In genomic region chr13:97600136-97600535, GRCm38 (mm10) we compare ENCODE assay signal across 24 mouse cellular contexts.
A peak's percentile ranks its signal among the peaks of the same experiment; 100 is the strongest.
DNase-seq lines count a peak whose midpoint lies in the region; ATAC-seq and TF ChIP-seq lines count a peak whose summit lies in the region.
"Had no signal": no experiment of that assay in that cellular context is flagged by ENCODE, and none has a peak within 500 bp of the region (broad histone marks: within the 10 kb centered on the region; RNA-seq: fewer than 3 reads in every experiment).

No protein-coding gene starts in this region.

- H3K27me3 ChIP-seq in forebrain, embryonic 10.5 days (ENCODE audit: poor library complexity, severe bottlenecking), result 0 out of 2 replicates have a peak, but pooled peaks cover 4% of the 10 kb centered on the region
- H3K27me3 ChIP-seq in forebrain, embryonic 12.5 days, result no peaks in the 10 kb centered on the region
- no peaks in the 10 kb centered on the region for H3K27me3 ChIP-seq in kidney, embryonic 16.5 days (ENCODE audit: insufficient read depth, low read length)
- no peaks in the 10 kb centered on the region for H3K27me3 ChIP-seq in kidney, adult 2 months (replicated peaks; ENCODE audit: control insufficient read depth, insufficient read depth, low read length)
- H3K27me3 ChIP-seq: embryonic facial prominence, embryonic 13.5 days; heart, embryonic 15.5 days had no signal

- intact Hi-C loops in heart, postnatal 14 days (cut with DNase I), result no loop called here

- no peak for TF ChIP-seq CTCF in kidney, adult 2 months (conservative IDR thresholded peaks at IDR 0.05; ENCODE audit: insufficient read depth, insufficient read length, low read depth, low read length)

- H3K9ac ChIP-seq in forebrain, embryonic 12.5 days, result no peak overlapping the region
- no peak overlapping the region for H3K9ac ChIP-seq in kidney, embryonic 16.5 days (replicated peaks; ENCODE audit: low read length)
- H3K9ac ChIP-seq: embryonic facial prominence, embryonic 13.5 days; heart, embryonic 15.5 days had no signal

- no peak for DNase-seq in forebrain, embryonic 10.5 days (ENCODE audit: extremely low spot score, low spot score)
- DNase-seq in kidney, adult 2 months, result no peak
- DNase-seq in R1 (ENCODE audit: low read depth, low spot score), result peak; percentile 70
- no peak for DNase-seq in heart, adult 9 months (ENCODE audit: low spot score in 2 of 2)
- DNase-seq in heart, postnatal 14 days, result no peak
- DNase-seq: adrenal gland, adult 2 months; adrenal gland, postnatal 25 days; B cell, adult 2 months; cerebellum, adult 18-20 months; cerebellum, adult 9-11 months; cerebellum, postnatal 36 days; gastrocnemius, adult 2 months; gastrocnemius, postnatal 36 days; heart, adult 18-20 months had no signal

- 0 out of 2 replicates have a peak overlapping the region, but pooled peaks have one; percentile 25 for H3K27ac ChIP-seq in forebrain, embryonic 10.5 days
- no peak overlapping the region for H3K27ac ChIP-seq in forebrain, embryonic 12.5 days
- H3K27ac ChIP-seq in kidney, embryonic 16.5 days (ENCODE audit: low read length), result peak overlapping the region; percentile 23
- no peak overlapping the region for H3K27ac ChIP-seq in kidney, adult 2 months (ENCODE audit: insufficient read depth, low read depth, low read length)
- H3K27ac ChIP-seq: embryonic facial prominence, embryonic 13.5 days; gastrocnemius, adult 2 months; heart, embryonic 15.5 days had no signal

- no peak for TF ChIP-seq POLR2A in kidney, adult 2 months (IDR thresholded peaks at IDR 0.05; ENCODE audit: low read depth, low read length)

- 0 out of 2 replicates have a peak, but pooled peaks cover 6% of the 10 kb centered on the region for H3K9me3 ChIP-seq in forebrain, embryonic 10.5 days
- no peaks in the 10 kb centered on the region for H3K9me3 ChIP-seq in forebrain, embryonic 12.5 days
- H3K9me3 ChIP-seq in kidney, embryonic 16.5 days (ENCODE audit: low read length), result no peaks in the 10 kb centered on the region
- H3K9me3 ChIP-seq: heart, embryonic 15.5 days had no signal

- WGBS in forebrain, embryonic 10.5 days, result 70% methylated on average over 7 of the region's 7 CpGs
- 65% methylated on average over 7 of the region's 7 CpGs for WGBS in forebrain, embryonic 12.5 days
- WGBS in kidney, embryonic 16.5 days, result 65% methylated on average over 7 of the region's 7 CpGs
- WGBS in kidney, adult 2 months, result 86% methylated on average over 7 of the region's 7 CpGs

- no peaks in the 10 kb centered on the region for H3K36me3 ChIP-seq in forebrain, embryonic 10.5 days (replicated peaks)
- H3K36me3 ChIP-seq in forebrain, embryonic 12.5 days (replicated peaks), result no peaks in the 10 kb centered on the region
- H3K36me3 ChIP-seq in kidney, embryonic 16.5 days (ENCODE audit: insufficient read depth, low read length), result no peaks in the 10 kb centered on the region
- H3K36me3 ChIP-seq in kidney, adult 2 months (ENCODE audit: control insufficient read depth, insufficient read depth, low read length), result no peaks in the 10 kb centered on the region
- H3K36me3 ChIP-seq: embryonic facial prominence, embryonic 13.5 days; G1E; heart, embryonic 15.5 days had no signal

- H3K4me3 ChIP-seq in forebrain, embryonic 10.5 days, result no peak overlapping the region
- H3K4me3 ChIP-seq in forebrain, embryonic 12.5 days (replicated peaks), result no peak overlapping the region
- no peak overlapping the region for H3K4me3 ChIP-seq in kidney, embryonic 16.5 days (ENCODE audit: low read length)
- H3K4me3 ChIP-seq in kidney, adult 2 months (ENCODE audit: insufficient read depth, low read depth, low read length), result no peak overlapping the region
- H3K4me3 ChIP-seq: embryonic facial prominence, embryonic 13.5 days; gastrocnemius, adult 2 months; heart, embryonic 15.5 days had no signal

- ATAC-seq in forebrain, embryonic 12.5 days (ENCODE audit: low FRiP score), result no peak
- no peak for ATAC-seq in kidney, embryonic 16.5 days (ENCODE audit: low FRiP score, low TSS enrichment)
- ATAC-seq: CD4-positive, CD25-positive, alpha-beta regulatory T cell, adult 4 months; forebrain, embryonic 14.5 days; hindbrain, embryonic 16.5 days; inflammation-experienced regulatory T-cells, adult 6 months had no signal

- H3K4me1 ChIP-seq in forebrain, embryonic 10.5 days, result peaks cover 37% of the 10 kb centered on the region
- peaks cover 20% of the 10 kb centered on the region for H3K4me1 ChIP-seq in forebrain, embryonic 12.5 days
- peaks cover 39% of the 10 kb centered on the region for H3K4me1 ChIP-seq in kidney, embryonic 16.5 days (ENCODE audit: insufficient read depth, low read length)
- H3K4me1 ChIP-seq in kidney, adult 2 months (ENCODE audit: control insufficient read depth, insufficient read depth, low read length), result 0 out of 2 replicates have a peak, but pooled peaks cover 4% of the 10 kb centered on the region

- no peak overlapping the region for H3K4me2 ChIP-seq in forebrain, embryonic 12.5 days
- H3K4me2 ChIP-seq in kidney, embryonic 16.5 days (replicated peaks; ENCODE audit: low read depth, low read length), result no peak overlapping the region
- H3K4me2 ChIP-seq: embryonic facial prominence, embryonic 13.5 days; heart, embryonic 11.5 days; heart, embryonic 15.5 days had no signal

Comparison
In these comparisons a context has a peak if more than half of its experiments do, and no peak if none do; other contexts are left out.
1. H3K27ac ChIP-seq: peak in forebrain, embryonic 10.5 days (single experiment) and kidney, embryonic 16.5 days (single experiment); none in forebrain, embryonic 12.5 days (single experiment) and kidney, adult 2 months (single experiment).